Mouse (Mus musculus) lung, postnatal 0 days (tissue): ENCODE data around the gene Cuedc2. TPM values are rescaled to one million over a fixed set of nuclear protein-coding genes. Genes with fewer than 3 reads are reported as not detected.

Experiments used
- ATAC-seq: fragments of 200-750 bp; cut with Nextera tagmentation; 2 replicates; pipeline ENCODE4 v1.8.0; 2017; ENCODE audit warnings: moderate library complexity
- DNase-seq: peaks from one replicate; pipeline ENCODE4 v3.0.0-alpha.2; 2016; ENCODE audit warnings: low spot score
- H3K27ac ChIP-seq: fragments of 300-500 bp; sonication (generic); 2 replicates; pipeline ENCODE4 v1.5.1; 2014; ENCODE audit warnings: antibody characterized with exemption, mild to moderate bottlenecking, low read length, mixed read lengths
- H3K27me3 ChIP-seq: fragments of 300-500 bp; sonication (generic); replicated peaks from 2 replicates; pipeline ENCODE4 v1.6.1; 2014; ENCODE audit warnings: low read length, mixed read lengths; ENCODE audit not compliant: insufficient read depth
- H3K36me3 ChIP-seq: fragments of 300-500 bp; sonication (generic); 2 replicates; pipeline ENCODE4 v1.6.1; 2014; ENCODE audit warnings: low read length, mixed read lengths; ENCODE audit not compliant: insufficient read depth
- H3K4me1 ChIP-seq: fragments of 300-500 bp; sonication (generic); 2 replicates; pipeline ENCODE4 v1.6.1; 2014; ENCODE audit warnings: antibody characterized with exemption, low read depth, low read length, mixed read lengths; ENCODE audit not compliant: insufficient read depth
- H3K4me2 ChIP-seq: fragments of 300-500 bp; sonication (generic); replicated peaks from 2 replicates; pipeline ENCODE4 v1.6.1; 2014; ENCODE audit warnings: low read depth, mild to moderate bottlenecking, low read length, moderate library complexity, mixed read lengths
- H3K4me3 ChIP-seq: fragments of 300-500 bp; sonication (generic); 2 replicates; pipeline ENCODE4 v1.5.1; 2014; ENCODE audit warnings: low read depth, low read length
- H3K9ac ChIP-seq: fragments of 300-500 bp; sonication (generic); replicated peaks from 2 replicates; pipeline ENCODE4 v1.6.1; 2014; ENCODE audit warnings: low read depth, mild to moderate bottlenecking
- H3K9me3 ChIP-seq: fragments of 300-500 bp; sonication (generic); 2 replicates; pipeline ENCODE4 v1.6.1; 2016; ENCODE audit warnings: low read length, mixed read lengths
- CTCF ChIP-seq: IDR thresholded peaks from 2 replicates; pipeline ENCODE4 v1.5.1; 2016; ENCODE audit warnings: antibody characterized with exemption, mild to moderate bottlenecking
- EP300 ChIP-seq: IDR thresholded peaks from 2 replicates; pipeline ENCODE4 v1.6.1; 2016; ENCODE audit warnings: antibody characterized with exemption, mild to moderate bottlenecking, control low read depth
- WGBS: fragments of 180-500 bp; shearing (Covaris S2); extraction: QIAGEN DNeasy Blood & Tissue Kit; methylation state at CpG from one replicate; pipeline ENCODE4 v1.1.7; 2014; 5-methylcytosine and 5-hydroxymethylcytosine counted together
- polyA plus RNA-seq: library from polyadenylated mRNA; unstranded; fragments of >200 nt; fragmentation: Nextera tagmentation; extraction: Ambion mirVana; gene quantifications from 2 replicates; pipeline ENCODE4 v1.2.1, GENCODE M21; 2015

The Cuedc2 gene
- polyA plus RNA-seq, result 94.9 and 99.9 TPM in 2 replicates

GRCm38 (mm10) chr19:46338331-46338936 is at the start of gene Cuedc2:
Gene Cuedc2 (minus strand): TSS chr19:46338702.
- H3K9me3 ChIP-seq, result no peaks in the 10 kb centered on the region
- ATAC-seq (peak; percentile 90), DNase-seq (peak; percentile 96)
- H3K9ac ChIP-seq, result peak within 1 kb of the TSS; percentile 57
- TF ChIP-seq CTCF (peak; percentile 73), EP300 (peak; percentile 66; the same call in 1 of the 2 replicates)
- H3K36me3 ChIP-seq, result no peaks in the 10 kb centered on the region
- under 1% methylated on average over 30 of the region's 31 CpGs for WGBS
- H3K4me3 ChIP-seq, result peak within 1 kb of the TSS; percentile 65
- peaks cover 13% of the 10 kb centered on the region for H3K4me1 ChIP-seq
- H3K27ac ChIP-seq, result peak within 1 kb of the TSS; percentile 79
- H3K27me3 ChIP-seq, result no peaks in the 10 kb centered on the region
- peak within 1 kb of the TSS; percentile 72 for H3K4me2 ChIP-seq

GRCm38 (mm10) chr19:46382275-46382674 is 43.8 kb upstream of the Cuedc2 start:
- no peak for TF ChIP-seq EP300
- no peak for TF ChIP-seq CTCF

GRCm38 (mm10) chr19:46375891-46376290 is 37.4 kb upstream of the Cuedc2 start:
- Histone ChIP-seq H3K9ac (no peak overlapping the region), H3K4me1 (no peaks in the 10 kb centered on the region), H3K4me3 (no peak overlapping the region), H3K27me3 (no peaks in the 10 kb centered on the region), H3K36me3 (peaks cover 29% of the 10 kb centered on the region; the same call in 1 of the 2 replicates), H3K27ac (no peak overlapping the region), H3K4me2 (no peak overlapping the region), H3K9me3 (no peaks in the 10 kb centered on the region)
- DNase-seq (no peak), ATAC-seq (no peak)
- WGBS, result 26% methylated on average over 4 of the region's 4 CpGs
- TF ChIP-seq EP300 (no peak), CTCF (no peak)

More at GRCm38 (mm10) chr19:46382275-46382674, 43.8 kb upstream of the Cuedc2 start:
- Histone ChIP-seq H3K9me3 (no peaks in the 10 kb centered on the region), H3K9ac (no peak overlapping the region), H3K27me3 (no peaks in the 10 kb centered on the region), H3K36me3 (peaks cover 65% of the 10 kb centered on the region), H3K4me1 (no peaks in the 10 kb centered on the region), H3K4me3 (no peak overlapping the region), H3K27ac (no peak overlapping the region), H3K4me2 (no peak overlapping the region)
- ATAC-seq (no peak), DNase-seq (no peak)
- WGBS, result 95% methylated on average over 9 of the region's 9 CpGs

- no peaks in the 10 kb centered on the region for H3K4me1 ChIP-seq
- no peak overlapping the region for H3K4me3 ChIP-seq
- DNase-seq (peak; percentile 31), ATAC-seq (peak; percentile 26; the same call in 1 of the 2 replicates)
- no peak overlapping the region for H3K27ac ChIP-seq
- peaks cover 25% of the 10 kb centered on the region; the same call in 1 of the 2 replicates for H3K36me3 ChIP-seq
- H3K27me3 ChIP-seq, result no peaks in the 10 kb centered on the region
- H3K4me2 ChIP-seq, result no peak overlapping the region
- no peak for TF ChIP-seq CTCF
- no peak for TF ChIP-seq EP300
- WGBS, result 39% methylated on average over 5 of the region's 5 CpGs
- H3K9me3 ChIP-seq, result no peaks in the 10 kb centered on the region
- no peak overlapping the region for H3K9ac ChIP-seq
Measured at GRCm38 (mm10) chr19:46375489-46375888, 37.0 kb upstream of the Cuedc2 start.

GRCm38 (mm10) chr19:46374477-46375088 is 36.1 kb upstream of the Cuedc2 start:
- H3K4me1 ChIP-seq, result no peaks in the 10 kb centered on the region
- ATAC-seq (peak; percentile 58), DNase-seq (peak; percentile 21)
- H3K36me3 ChIP-seq, result peaks cover 16% of the 10 kb centered on the region; the same call in 1 of the 2 replicates
- WGBS, result 59% methylated on average over 21 of the region's 21 CpGs
- H3K9ac ChIP-seq, result no peak overlapping the region
- no peak overlapping the region for H3K27ac ChIP-seq
- H3K4me3 ChIP-seq, result no peak overlapping the region
- TF ChIP-seq CTCF (no peak), EP300 (no peak)
- no peaks in the 10 kb centered on the region for H3K9me3 ChIP-seq
- H3K4me2 ChIP-seq, result no peak overlapping the region
- no peaks in the 10 kb centered on the region for H3K27me3 ChIP-seq

- Histone ChIP-seq H3K4me1 (no peaks in the 10 kb centered on the region), H3K27ac (no peak overlapping the region), H3K9ac (no peak overlapping the region), H3K9me3 (no peaks in the 10 kb centered on the region), H3K36me3 (no peaks in the 10 kb centered on the region), H3K4me3 (no peak overlapping the region), H3K27me3 (no peaks in the 10 kb centered on the region), H3K4me2 (no peak overlapping the region)
- WGBS, result 11% methylated on average over 4 of the region's 4 CpGs
- no peak for TF ChIP-seq EP300
- peak; percentile 80 for TF ChIP-seq CTCF
- peak; percentile 89 for DNase-seq
- ATAC-seq, result peak; percentile 91
Measured at GRCm38 (mm10) chr19:46369204-46369603, 30.7 kb upstream of the Cuedc2 start.
